Mouse (Mus musculus) MEL (cell line): ENCODE results near the gene Rnf208.

Experiments used
- CTCF ChIP-seq, 3 experiments: IDR thresholded peaks in 2 of 3; conservative IDR thresholded peaks in 1 of 3; 2 replicates each; pipeline ENCODE4 v1.5.1; 2011 to 2012; ENCODE audit warnings: low read length in 3 of 3, low read depth in 2 of 3, mild to moderate bottlenecking in 2 of 3, improper control_type of control experiment in 1 of 3, inconsistent platforms in 1 of 3, mixed read lengths in 1 of 3, moderate library complexity in 1 of 3; ENCODE audit not compliant: control insufficient read depth in 1 of 3, insufficient read depth in 1 of 3, poor library complexity in 1 of 3, severe bottlenecking in 1 of 3
- EP300 ChIP-seq, 2 experiments: IDR thresholded peaks; 2 replicates each; pipeline ENCODE4 v1.6.1; 2011; ENCODE audit warnings: improper control_type of control experiment in 2 of 2, low read length in 2 of 2, low read depth in 1 of 2, mild to moderate bottlenecking in 1 of 2
- KAT2A ChIP-seq: conservative IDR thresholded peaks from 2 replicates; pipeline ENCODE4 v1.6.1; 2012; ENCODE audit warnings: low read depth, low read length, improper control_type of control experiment, inconsistent platforms

DNA sequence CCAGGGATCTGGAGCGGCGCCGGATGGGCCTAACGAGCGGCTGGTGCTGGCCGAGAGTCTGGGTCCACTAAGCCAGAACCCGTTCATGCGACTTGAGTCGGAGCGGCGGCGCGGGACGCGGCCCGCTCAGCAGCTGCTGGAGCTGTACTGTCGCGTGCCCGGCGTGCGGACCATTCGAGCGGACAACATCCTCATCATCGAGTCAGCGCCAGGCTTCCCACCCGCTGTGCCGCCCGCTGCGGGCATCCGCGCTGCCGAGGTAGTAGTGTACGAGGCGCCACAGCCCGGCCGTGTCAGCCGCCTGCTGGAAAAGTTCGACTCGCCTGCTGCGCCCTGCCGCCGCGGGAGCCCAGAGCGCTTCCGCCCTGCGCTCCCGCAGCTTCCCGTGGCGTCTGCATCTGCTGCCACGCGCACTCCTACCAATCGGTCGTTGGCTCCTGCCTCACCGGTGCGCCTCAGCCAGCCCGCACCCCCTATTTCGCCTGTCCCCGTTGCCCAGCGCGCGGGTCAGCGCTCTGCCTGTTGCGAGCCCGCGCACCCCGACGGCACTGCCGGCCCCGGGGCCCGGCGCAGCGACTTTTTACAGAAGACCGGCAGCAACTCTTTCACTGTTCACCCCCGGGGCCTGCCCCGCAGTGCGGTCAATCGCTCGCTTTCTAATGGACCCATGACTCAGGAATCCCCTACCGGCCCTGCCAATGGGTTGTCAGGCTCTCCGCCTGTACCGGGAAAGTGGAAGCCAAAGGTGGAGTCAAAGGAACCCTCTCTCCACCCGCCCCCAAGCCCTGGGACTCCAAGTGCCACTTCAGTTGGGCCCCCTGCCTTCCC is 21.0 kb downstream of the Rnf208 start:
- no peak for TF ChIP-seq EP300 (IDR thresholded peaks at IDR 0.05; ENCODE audit: low read depth in 1 of 2, low read length in 2 of 2)
- no peak for TF ChIP-seq CTCF (IDR thresholded peaks at IDR 0.05 in 2 of 3, conservative IDR thresholded peaks at IDR 0.05 in 1 of 3; ENCODE audit: control insufficient read depth in 1 of 3, insufficient read depth in 1 of 3, low read depth in 2 of 3, low read length in 3 of 3, poor library complexity in 1 of 3, severe bottlenecking in 1 of 3)
- no peak for TF ChIP-seq KAT2A
